Mouse (Mus musculus) ovary, postnatal 14 days (tissue): ENCODE data around the gene Fbxl12.
A peak's percentile ranks its signal among the peaks of the same experiment; 100 is the strongest.
"Not testable (repeated sequence)": the region's sequence is repeated elsewhere in the genome, so short reads cannot be mapped to it uniquely, and the experiment has no call there.

Source experiments
- DNase-seq: peaks from one replicate; pipeline ENCODE4 v3.0.0; 2022; ENCODE audit warnings: low spot score

Gene Fbxl12

GRCm38 (mm10) chr9:20644360-20645081, at the start of gene Fbxl12:
Fbxl12 (minus strand) TSS chr9:20644767.
- peak; percentile 61 for DNase-seq

- DNase-seq: no peak
These were observed 48.3 kb upstream of the Fbxl12 start for GRCm38 (mm10) chr9:20692863-20693262.

- DNase-seq: not testable (repeated sequence)
These were observed 45.9 kb upstream of the Fbxl12 start for GRCm38 (mm10) chr9:20690449-20690848.

- no peak for DNase-seq
These were observed 45.3 kb upstream of the Fbxl12 start for GRCm38 (mm10) chr9:20689913-20690312.

- DNase-seq: no peak
These were observed 44.8 kb upstream of the Fbxl12 start for GRCm38 (mm10) chr9:20689403-20689802.

GRCm38 (mm10) chr9:20685081-20685861, 40.7 kb upstream of the Fbxl12 start:
- DNase-seq: no peak

GRCm38 (mm10) chr9:20682389-20682722, 37.8 kb upstream of the Fbxl12 start:
- DNase-seq: no peak

GRCm38 (mm10) chr9:20681546-20682388, 37.2 kb upstream of the Fbxl12 start:
- no peak for DNase-seq

GRCm38 (mm10) chr9:20680378-20680958, 35.9 kb upstream of the Fbxl12 start:
- DNase-seq: no peak

GRCm38 (mm10) chr9:20677892-20678291, 33.3 kb upstream of the Fbxl12 start:
- no peak for DNase-seq

- no peak for DNase-seq
These were observed 27.5 kb upstream of the Fbxl12 start for GRCm38 (mm10) chr9:20672047-20672446.

- no peak for DNase-seq
These were observed 23.5 kb upstream of the Fbxl12 start for GRCm38 (mm10) chr9:20668065-20668464.

- DNase-seq: no peak
These were observed 22.0 kb upstream of the Fbxl12 start for GRCm38 (mm10) chr9:20666510-20667034.

GRCm38 (mm10) chr9:20665925-20666324, 21.4 kb upstream of the Fbxl12 start:
- DNase-seq: no peak

- no peak for DNase-seq
These were observed 20.5 kb upstream of the Fbxl12 start for GRCm38 (mm10) chr9:20664982-20665637.

GRCm38 (mm10) chr9:20664366-20664765, 19.8 kb upstream of the Fbxl12 start:
- DNase-seq: no peak

GRCm38 (mm10) chr9:20663956-20664355, 19.4 kb upstream of the Fbxl12 start:
- DNase-seq: no peak

- DNase-seq: no peak
These were observed 18.3 kb upstream of the Fbxl12 start for GRCm38 (mm10) chr9:20662874-20663273.

- peak; percentile 59 for DNase-seq
These were observed 17.8 kb upstream of the Fbxl12 start for GRCm38 (mm10) chr9:20662325-20662724.

- DNase-seq: no peak
These were observed 13.0 kb upstream of the Fbxl12 start for GRCm38 (mm10) chr9:20657546-20657945.

GRCm38 (mm10) chr9:20653859-20654258, 9.3 kb upstream of the Fbxl12 start:
- no peak for DNase-seq
